Mouse (Mus musculus): ENCODE results near the gene 4930519P11Rik.

4930519P11Rik gene

DNA sequence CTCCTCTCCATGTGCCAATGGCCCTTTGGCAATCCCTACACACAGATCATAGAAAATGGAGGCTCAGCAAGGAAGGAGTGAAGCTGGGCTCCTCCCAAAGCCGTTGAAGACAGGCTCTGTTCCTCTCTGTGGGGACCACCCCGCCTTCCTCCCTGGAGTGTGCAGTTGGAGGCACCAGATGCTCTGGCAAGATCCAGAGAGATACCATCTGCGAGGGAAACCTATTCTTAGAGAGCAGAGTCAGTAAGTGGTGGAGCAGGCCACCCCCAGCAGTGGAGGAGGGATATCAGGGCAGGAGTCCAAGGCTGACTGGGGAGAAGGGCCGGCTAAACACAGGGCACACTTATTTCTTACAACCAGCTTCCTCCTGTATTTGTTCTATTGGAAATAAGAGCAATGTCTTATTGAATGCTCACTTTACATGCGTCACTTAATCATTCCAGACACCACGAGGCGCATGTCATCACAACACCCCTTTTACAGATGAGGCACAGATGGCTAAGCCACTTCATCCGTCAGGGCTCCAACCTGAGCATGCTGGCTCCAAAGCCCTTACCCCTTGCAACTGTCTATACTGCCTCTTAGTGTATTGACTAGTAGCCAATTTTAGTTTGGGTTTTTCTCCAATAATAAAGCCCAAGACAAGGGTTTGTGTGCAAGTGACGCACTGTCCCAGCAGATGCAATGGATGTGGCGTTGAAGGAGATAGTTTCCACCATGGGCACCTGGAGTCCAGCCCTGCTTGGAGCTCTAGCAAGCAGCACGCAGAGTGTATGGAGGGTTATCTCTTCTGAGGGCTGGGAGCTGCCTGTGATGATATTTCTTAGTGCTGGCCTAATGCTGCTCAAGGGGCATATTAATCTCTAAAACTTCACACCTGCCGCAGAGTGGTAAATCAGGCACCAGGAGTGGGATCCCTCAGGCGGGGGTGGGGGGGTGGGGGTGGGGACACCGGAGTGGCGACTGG is 29.0 kb downstream of the 4930519P11Rik start:
- DNase-seq (ENCODE audit: low spot score) = peak; percentile 57

DNA sequence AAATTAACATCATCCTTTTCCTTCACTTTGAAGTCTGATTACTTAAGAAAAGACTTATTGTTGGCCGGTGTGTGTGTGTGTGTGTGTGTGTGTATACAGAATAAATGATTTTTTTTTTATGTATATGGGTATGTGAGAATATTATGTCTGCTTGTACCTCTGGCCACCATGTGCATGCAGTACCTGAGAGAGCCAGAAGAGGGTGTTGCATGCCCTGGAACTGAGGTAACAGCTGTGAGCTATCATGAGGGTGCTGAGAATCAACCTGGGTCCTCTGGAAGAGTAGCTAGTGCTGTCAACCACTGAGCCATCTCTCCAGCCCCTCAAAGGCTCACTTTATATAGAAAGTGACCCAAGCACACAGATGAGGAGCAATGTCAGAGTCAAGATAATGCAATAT is 31.8 kb downstream of the 4930519P11Rik start:
- DNase-seq (ENCODE audit: low spot score) = no peak

- DNase-seq (ENCODE audit: low spot score) = peak; percentile 90
Observed at GRCm38 (mm10) chr2:154580586-154580985, 32.7 kb downstream of the 4930519P11Rik start.

- DNase-seq (ENCODE audit: low spot score) = no peak
Observed at GRCm38 (mm10) chr2:154577744-154578067, 35.5 kb downstream of the 4930519P11Rik start.

DNA sequence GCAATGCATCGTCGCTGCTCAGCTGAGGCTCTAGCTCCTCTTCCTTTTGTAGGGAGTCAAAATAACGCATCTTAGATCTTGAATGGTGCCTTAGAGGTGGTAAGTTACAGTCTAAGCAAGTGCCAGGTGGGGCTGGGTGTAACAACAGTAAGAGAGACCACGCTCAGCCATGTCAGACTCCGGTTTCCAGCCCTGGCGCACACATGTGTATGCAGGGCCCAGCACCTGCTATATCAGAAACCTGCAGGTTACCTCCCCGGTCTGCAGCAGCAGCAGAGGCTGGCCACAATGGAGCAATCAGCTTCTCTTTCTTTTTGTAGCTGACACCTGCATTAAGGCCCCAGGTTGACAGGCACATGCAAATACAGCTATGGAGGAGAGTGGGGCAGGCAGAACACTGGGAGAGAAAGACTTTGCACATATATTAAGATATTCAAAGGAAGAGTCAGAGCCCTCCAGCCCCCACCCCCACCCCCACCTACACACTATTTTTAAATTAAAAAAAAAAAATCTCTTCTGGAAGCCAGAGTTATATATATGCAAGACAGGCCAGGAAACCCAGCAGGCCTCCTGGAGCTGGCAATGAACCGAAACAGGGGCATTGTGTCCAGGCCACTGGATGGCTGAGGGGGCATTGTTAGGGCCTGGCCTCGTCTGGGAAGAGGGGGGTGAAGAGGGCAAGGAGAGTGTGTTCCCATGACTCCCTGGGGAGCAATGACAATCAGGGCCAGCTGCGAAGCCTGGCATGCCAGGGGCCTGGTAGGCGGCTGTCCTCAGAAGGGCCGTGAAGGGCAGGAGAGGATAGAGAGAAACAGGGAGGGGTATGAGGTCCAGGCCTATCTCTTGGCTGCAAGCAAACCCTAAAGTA is 36.1 kb downstream of the 4930519P11Rik start:
- no peak for DNase-seq (ENCODE audit: low spot score)

DNA sequence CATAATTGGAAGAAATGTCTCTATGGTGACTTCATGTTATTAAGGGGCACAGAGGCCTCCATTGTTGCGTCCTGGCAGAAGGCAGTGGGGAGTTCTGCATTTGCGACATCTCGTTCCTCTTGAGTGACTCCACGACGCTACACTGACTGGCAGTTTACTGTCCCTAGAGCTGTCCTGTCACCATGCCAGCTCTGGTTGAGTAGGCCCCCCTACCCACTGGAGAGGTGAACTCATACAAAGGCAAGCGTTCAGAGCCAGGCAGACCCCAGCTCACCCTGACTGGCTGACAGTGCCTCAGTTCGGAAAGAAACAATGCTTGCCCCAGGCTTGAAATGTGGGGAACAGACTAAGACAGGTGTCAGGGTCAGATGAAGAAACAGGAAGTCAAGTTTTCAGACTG is 39.0 kb downstream of the 4930519P11Rik start:
- no peak for DNase-seq (ENCODE audit: low spot score)

GRCm38 (mm10) chr2:154572996-154573395 is 40.2 kb downstream of the 4930519P11Rik start:
- no peak for DNase-seq (ENCODE audit: low spot score)

DNA sequence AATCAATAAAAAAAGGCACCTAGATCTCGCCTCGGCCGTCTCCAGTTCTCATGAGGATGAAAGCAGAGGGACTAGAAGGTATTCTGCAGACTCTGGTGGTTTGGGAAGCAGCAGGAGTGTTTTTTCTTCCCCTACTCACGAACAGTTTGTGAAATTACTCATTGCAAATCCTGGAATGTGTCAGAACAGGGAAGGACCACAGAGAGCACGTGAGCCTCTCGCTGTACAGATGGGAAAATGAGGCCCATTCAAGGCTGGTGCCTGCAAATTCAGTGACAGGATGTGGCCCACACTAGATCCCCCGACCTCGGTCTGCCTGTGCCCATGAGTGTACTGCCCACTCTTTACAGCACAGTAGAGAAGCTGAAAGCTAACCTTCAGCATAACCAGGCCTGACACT is 41.3 kb downstream of the 4930519P11Rik start:
- no peak for DNase-seq (ENCODE audit: low spot score)

- no peak for DNase-seq (ENCODE audit: low spot score)
Observed at GRCm38 (mm10) chr2:154571266-154571665, 42.0 kb downstream of the 4930519P11Rik start.

GRCm38 (mm10) chr2:154570666-154571065 is 42.6 kb downstream of the 4930519P11Rik start:
- no peak for DNase-seq (ENCODE audit: low spot score)

GRCm38 (mm10) chr2:154569836-154570286 is 43.4 kb downstream of the 4930519P11Rik start, which contains the start of gene E2f1:
Gene E2f1 (minus strand): TSS chr2:154569892.
- peak; percentile 96 for DNase-seq (ENCODE audit: low spot score)

- peak; percentile 85 for DNase-seq (ENCODE audit: low spot score)
Observed at GRCm38 (mm10) chr2:154569071-154569748, 44.0 kb downstream of the 4930519P11Rik start.

DNA sequence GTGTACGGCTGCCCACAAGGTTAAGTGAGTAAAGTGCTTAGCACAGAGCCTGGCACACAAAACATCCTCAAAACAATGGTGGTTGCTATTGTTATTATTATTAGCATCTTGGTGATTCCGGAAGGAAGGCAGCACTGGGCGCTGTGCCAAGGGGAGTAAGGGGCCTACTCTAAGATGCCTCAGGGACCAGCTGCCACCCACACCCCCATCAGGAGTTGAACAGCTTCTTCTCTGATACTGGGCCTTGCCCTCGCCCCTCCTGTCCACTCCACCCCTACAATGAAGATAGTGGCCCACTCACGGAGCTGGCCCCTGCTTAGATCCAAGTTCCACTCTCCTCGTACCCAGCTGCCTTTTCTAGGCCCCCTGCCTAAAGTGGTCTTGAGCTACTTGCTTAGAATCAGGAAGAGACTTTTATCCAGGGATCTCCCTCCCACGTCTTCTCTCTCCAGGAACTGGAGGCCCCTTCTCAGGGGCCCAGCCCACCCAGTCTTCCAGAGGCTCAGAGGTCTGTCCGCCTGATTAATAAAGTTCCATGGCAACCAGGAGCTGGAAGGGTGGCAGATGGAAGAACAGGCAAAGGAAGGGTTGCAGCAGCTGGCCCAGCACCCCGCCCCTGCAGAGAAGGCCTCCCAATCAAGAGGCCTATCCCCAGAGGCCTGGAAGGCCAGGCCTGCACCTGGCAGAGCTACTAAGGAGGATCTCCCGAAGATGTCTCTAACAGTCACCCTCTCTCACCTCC is 44.7 kb downstream of the 4930519P11Rik start:
- peak; percentile 76 for DNase-seq (ENCODE audit: low spot score)

GRCm38 (mm10) chr2:154567766-154568165 is 45.5 kb downstream of the 4930519P11Rik start:
- DNase-seq (ENCODE audit: low spot score) = no peak

DNA sequence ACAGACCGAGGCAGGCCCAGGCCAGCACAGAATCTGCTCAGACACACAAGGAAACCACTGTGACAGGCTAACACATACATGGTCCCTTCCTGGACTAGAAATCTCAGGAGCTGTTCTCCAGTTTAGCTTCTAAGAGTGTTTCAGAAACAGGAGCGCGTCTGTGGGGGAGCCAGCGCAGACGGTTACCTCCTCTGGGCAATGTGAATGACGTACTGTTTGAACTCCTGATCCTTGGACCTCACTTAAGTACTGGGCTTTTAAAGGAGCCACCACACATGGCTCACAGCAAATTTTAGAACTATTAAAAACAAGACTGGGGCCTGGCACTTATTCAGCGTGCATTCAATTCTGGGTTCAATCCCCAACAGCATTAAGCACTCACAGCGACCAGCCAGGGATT is 46.6 kb downstream of the 4930519P11Rik start:
- no peak for DNase-seq (ENCODE audit: low spot score)

GRCm38 (mm10) chr2:154565562-154565961 is 47.7 kb downstream of the 4930519P11Rik start:
- no peak for DNase-seq (ENCODE audit: low spot score)

DNA sequence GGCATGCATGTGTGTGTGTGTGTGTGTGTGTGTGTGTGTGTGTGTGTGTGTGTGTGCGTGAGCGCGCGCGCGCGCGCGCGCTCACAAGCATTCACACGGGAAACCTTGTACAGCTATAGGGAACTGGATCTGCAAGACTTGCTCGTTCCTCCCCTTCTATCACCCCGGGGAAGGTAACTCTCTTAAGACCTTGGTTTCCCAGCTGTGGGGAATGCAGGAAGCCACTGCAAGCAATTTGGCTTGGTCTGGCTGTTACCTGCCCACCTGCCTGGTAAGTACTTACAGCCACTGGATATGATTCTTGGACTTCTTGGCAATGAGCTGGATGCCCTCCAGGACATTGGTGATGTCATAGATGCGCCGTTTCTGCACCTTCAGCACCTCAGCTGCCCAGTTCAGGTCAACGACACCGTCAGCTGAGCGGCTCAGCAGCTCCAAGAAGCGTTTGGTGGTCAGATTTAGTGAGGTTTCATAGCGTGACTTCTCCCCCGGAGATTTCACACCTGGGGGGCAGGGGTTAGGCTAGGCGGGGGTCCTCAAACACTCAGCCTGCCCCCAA is 49.5 kb downstream of the 4930519P11Rik start:
- no peak for DNase-seq (ENCODE audit: low spot score)

All from adipocyte (in vitro differentiated cells).